Mouse (Mus musculus) megakaryocyte progenitor cell, adult 5-6 weeks (primary cell): ENCODE results near the gene Cldn9. TPM values are rescaled to one million over a fixed set of nuclear protein-coding genes. Genes with fewer than 3 reads are reported as not detected.

Source experiments
- ATAC-seq: replicated peaks from 2 replicates; pipeline ENCODE4 v1.8.0; 2016; ENCODE audit warnings: mild to moderate bottlenecking, moderate TSS enrichment, inconsistent platforms; ENCODE audit not compliant: poor library complexity
- total RNA-seq, 2 experiments: library from RNA; stranded (forward) in 1 of 2; stranded (reverse) in 1 of 2; fragments of 157-497, 149-512 nt in 1 of 2; fragments of 200-1000 nt in 1 of 2; gene quantifications; 2 replicates each; pipeline versions ENCODE4 v1.2.3 to v1.2.4; 2015 to 2017

Gene Cldn9
- total RNA-seq (2015) = not detected in 2 replicates
- not detected in 2 replicates for total RNA-seq (2017)

DNA sequence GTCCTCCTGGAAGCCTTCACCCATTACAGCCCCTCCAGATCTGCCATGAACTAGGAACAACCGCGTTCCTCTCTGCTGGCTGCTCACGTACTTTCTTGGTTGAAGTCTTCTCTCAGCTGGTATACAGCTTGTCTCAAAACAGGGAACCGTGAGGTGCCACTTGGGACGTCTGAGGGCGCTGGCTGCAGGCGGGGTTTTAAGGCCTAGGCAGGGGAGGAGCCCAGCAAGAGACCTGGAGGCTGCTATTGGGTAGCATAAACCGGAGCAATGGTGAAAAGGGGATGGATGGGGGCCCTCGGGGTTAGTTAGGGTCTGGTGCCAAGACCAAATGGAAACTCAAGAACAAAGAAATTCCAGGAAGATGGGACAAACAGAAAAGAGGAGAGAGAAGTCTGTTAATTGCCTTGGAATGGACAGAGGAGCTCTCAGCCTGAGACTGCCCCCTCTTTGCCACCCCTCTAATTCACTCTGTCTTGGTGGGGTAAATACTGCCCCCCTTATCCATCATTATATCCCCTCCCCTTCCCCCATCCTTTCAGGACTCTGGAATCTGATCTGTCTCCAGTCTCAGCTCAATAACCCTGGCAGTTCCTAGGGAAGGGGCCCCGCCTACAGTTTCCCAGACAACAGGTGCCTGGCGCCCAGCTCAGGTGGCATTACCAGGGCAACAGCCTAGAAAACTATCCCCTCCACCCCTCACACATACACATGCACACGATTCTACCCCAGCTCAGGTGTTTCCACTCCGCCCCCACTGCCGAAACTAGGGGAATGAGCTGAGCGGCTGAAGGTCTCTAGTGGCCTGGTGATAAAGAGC is at the start of gene Cldn9:
TSS of gene Cldn9 (minus strand) at position 171 of the 817 bp plus-strand sequence.
- peak; percentile 56 for ATAC-seq

- no peak for ATAC-seq
Observed at GRCm38 (mm10) chr17:23730441-23730840, 46.6 kb upstream of the Cldn9 start.

GRCm38 (mm10) chr17:23726758-23727142 is 42.9 kb upstream of the Cldn9 start:
- peak; percentile 82 for ATAC-seq

DNA sequence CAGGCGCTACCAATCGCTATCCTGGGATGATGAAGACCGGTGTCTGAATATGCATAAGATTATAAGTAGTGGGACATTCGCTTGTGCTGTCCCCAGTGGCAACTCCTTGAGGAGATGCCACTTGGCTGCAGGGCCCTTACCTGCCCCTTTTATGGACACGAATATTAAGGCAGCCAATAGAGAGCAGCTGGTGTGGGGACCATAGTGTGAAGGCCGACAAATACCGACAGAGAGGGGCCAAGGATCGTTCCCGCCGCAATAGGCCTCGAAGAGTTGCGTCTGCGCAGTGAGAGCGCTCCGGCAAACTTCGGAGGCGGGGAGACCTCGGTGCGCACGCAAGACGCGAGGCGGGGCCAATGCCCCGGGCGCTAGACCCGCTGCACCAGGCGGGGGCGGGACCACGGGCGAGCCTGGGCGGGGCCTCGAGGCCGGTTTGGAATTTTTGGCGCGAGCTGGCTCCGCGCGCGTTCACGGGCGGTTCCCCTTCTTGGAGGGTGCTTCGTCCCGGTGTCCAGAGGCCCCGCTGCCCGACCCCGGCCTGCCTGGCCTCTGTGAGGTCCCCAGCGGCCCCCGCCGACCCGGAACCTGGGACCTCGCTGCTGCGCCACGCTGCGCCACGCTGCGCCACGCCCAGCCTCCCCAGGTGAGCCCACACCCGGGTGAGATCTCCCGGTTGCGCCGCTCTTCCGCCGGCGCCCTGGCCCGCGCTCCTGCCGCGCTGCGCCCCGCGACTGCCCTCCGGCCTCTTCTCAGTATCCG is 42.4 kb upstream of the Cldn9 start, which contains the start of gene Pkmyt1:
TSS of gene Pkmyt1 (plus strand) at position 338 of the 759 bp plus-strand sequence.
- ATAC-seq = peak; percentile 85

- ATAC-seq = no peak
Observed at GRCm38 (mm10) chr17:23725477-23725876, 41.7 kb upstream of the Cldn9 start.

DNA sequence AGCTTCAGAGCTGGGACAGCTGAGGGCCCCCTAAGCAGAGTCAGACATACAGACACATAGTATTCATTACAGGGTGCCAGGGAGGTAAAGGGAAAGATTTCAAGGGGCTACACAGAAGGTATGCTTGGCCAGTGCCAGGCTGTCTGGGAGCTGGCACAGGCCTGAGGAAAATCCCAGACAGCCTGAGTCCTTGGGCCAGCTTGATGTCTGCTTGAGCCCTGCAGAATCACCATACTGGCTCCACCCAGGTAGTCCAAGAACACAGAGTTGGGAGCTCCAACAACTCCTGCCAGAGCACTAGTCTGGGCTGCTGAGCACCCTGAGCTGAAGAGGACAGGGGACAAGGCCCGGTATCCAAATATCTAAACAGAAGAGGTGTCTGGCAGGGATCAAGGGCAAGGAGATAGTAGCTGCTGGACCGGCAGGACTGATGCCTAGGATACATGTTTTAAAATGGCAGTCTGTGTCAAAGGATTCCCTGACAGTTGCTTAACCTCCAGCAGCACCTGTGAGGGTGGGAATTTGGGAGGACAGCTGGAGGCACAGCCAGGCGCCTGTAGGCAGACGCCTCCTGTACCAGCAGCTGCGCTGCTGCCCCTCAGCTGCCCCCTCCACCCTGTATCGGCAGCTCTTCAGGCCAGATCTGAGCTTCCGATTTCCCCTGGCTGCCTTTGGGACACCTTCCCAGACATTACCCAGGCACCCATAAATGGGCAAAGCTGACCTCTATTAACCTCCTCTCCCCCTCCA is 38.7 kb upstream of the Cldn9 start, which contains the start of gene 1520401A03Rik:
TSS of gene 1520401A03Rik (minus strand) at position 408 of the 750 bp plus-strand sequence.
- ATAC-seq = no peak

DNA sequence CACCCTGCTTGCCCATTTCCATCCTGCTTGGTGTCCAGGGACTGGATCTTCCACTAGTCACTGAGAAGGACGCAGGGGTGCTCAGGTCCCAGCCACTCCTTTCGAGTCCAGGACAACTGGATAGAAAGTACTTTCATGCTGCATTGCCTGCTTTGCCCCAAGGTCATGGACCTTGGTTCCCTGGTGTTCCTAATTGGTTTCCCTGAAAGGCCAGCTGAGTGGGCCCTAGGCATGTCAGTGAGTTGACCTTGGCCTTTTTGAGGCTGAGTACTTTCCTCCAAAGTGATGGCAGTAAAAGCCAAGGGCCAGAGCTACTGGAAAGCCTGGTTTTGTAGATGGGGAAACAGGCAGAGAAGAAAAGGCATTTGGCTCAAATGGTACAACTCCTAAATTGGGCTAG is 38.1 kb upstream of the Cldn9 start:
- no peak for ATAC-seq

DNA sequence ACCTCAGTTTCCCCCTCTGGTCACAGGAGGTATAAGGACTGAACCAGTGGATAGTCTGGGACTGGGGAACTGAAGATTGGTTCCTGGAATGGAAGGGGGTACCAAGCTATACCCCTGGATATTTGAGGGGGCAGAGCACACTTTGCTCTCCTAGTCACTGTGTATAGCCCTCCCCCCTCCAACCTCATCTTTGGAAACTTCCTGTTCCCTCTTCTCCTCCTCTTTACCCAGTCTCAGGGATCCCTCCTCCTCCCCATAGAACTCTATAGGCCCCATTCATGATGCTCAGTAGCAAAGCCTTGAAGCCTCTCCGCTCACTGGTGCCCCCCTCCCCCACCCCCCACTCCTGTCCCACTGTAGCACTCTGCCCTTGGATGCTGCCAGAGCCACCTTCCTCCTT is 35.6 kb upstream of the Cldn9 start:
- peak; percentile 52; the same call in 1 of the 2 replicates for ATAC-seq

- no peak for ATAC-seq
Observed at GRCm38 (mm10) chr17:23717003-23717402, 33.2 kb upstream of the Cldn9 start.

DNA sequence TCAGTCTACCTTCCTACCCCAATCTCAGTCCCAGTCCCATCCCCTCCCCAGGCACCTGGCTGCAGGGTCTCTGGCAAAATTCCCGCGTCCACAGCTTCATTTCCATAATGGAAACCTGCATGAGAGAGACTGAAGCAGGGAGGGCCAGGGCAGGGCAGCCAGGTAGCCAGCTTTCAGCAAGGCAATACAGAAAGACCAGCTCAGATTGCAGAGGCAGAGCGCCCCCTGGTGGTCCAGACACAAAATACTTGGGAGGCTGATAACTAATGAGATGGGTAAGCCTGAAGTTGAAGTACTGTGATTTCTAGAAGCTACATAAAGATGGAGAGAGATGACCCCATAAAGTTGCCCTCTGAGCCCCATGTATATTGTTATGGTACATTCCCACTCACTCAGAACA is 22.4 kb upstream of the Cldn9 start:
- peak; percentile 94 for ATAC-seq

DNA sequence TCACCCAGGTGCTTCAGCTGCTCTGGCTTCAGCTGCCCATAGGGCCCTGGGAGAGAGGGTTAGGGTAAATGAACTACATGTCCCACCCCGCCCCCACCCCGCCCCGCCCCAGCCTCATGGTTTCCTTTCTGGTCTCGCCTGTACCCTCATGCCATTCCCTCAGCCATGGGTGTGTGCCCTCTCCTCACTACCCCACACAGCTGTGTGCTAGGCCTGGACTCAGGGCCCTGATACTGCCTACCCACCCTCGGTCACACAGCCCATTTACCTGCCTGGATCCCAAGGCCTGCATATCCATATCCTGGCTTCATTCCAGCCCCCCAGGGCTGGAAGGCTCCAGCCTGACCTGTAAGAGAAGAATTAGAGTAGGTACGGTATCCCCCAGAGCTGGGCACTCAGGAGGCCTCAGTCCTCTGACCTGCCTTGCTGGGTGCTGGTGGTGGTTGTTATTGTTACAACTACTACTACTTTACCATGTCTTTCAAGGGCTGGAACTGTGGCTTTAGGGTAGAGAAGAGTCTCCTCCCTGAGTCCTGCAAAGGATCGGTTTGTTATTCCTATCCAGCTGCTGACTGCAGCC is 21.8 kb upstream of the Cldn9 start:
- ATAC-seq = no peak

DNA sequence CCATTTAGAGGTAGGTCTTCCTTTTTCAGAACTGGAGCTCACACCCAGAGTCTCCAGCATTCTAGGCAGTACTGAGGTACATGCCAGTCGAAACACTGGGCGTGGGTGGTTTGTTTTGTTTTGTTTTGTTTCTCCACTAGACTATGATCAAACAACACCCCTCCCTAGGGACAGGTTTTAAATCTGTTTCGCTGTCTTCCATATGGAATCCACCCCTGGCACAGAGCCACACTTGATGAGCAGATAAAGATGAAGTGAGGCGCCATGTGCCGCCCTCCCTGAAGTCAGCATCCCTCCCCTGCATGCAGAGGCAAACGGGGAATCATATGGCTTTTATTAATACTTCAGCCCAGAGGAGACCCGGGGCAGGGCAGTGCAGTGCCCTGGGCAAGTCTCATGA is 20.9 kb upstream of the Cldn9 start:
- no peak for ATAC-seq

DNA sequence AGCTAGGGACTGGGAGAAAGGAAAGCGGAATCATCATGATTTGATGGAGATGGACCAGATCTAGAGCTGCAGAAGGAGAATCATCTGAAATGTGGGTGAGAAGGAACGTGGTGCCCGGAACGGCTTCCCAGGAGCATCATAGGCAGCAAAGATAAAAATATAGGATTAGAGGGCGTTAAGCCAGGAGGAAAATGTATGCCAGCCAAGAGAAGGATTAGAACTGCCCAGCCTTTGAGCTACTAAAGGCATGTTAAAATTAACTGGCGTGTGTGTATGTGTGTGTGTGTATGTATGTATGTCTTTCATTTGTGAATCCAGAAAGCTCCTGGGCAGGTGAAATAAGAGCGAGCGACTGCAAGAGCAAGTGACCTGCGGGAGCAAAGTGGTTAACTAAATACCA is 19.5 kb upstream of the Cldn9 start:
- no peak for ATAC-seq

DNA sequence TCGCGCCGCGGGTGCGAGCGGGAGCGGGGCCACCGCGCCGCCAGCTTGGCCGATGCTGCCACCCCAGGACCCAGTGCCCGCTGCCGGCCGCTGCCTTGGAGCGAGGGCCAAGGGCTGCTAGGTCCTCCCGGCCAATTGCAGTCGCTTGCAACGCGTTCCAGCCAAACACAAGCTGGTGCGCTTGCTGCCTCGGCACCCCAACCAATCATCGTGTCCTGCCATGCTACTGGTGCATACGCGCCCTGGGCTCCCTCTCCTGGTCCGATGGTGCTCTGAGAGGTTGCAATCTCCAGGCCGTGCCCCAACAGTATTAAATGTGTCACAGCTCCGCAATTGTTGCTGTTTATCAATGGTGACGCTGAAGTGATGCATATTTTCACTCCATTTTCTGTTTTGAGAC is 16.3 kb upstream of the Cldn9 start:
- ATAC-seq = peak; percentile 100

- ATAC-seq = peak; percentile 22
Observed at GRCm38 (mm10) chr17:23699131-23700077, 15.6 kb upstream of the Cldn9 start.

- ATAC-seq = no peak
Observed at GRCm38 (mm10) chr17:23695801-23696200, 12.0 kb upstream of the Cldn9 start.

GRCm38 (mm10) chr17:23694491-23694890 is 10.7 kb upstream of the Cldn9 start:
- no peak for ATAC-seq

DNA sequence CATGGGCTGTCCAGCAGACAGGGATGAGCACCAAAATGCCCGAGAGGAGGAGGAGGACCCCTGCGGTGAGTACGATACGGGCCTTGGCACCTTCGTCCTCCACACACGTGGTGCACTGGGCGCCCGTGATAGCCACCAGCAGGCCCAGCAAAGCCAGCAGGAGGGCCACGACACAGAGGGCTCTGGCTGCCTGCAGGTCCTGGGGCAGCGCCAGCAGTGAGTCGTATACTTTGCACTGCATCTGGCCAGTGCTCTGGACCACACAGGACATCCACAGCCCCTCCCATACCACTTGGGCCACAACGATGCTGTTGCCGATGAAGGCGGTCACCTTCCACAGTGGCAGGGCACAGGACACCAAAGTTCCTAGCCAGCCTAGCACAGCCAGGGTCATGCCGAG is 600 bp downstream of the Cldn9 start:
- ATAC-seq = no peak

DNA sequence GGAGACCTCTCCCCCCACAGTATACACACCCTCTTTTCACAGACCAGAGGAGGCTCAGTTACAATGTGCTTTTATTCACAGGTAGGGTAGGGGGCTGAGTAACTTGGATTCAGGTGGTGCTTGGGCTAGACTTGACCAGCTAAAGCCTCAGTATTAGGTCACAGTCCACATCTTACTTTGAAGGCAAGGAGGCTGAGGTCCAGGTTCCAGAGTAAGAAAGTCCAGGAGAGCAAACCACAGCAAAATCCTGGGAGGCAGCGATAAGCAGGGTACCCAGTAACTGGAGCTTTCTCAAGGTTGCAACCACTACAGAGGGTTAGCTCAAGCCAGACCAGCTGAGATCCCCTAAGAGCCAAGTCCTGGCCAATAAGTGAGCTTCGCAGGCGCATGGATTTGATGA is 1.3 kb downstream of the Cldn9 start:
- no peak for ATAC-seq

DNA sequence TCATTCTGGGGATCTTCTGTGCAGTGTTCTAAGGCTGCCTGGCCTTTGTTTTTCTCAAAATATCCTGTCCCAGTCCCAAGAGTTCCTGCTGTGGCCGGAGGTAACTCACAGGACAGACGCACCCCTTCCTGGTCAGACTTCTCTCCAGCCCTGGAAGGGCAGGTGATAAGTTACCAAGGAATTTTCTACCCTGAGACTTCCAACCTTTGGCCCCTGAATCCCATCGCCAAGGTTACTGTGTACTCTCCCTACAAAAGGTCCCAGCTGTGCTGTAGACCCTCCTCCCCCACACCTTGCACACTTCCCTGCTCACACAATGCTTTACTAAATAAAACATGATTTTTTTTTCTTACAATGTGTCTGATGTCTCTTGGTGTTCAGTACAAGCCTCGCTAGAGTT is 1.7 kb downstream of the Cldn9 start:
- ATAC-seq = no peak
